Mouse (Mus musculus) olfactory bulb, adult 2 months (tissue): ENCODE measurements around the gene Slc39a13.

Experiments used
- CTCF ChIP-seq: fragments of 200-500 bp; IDR thresholded peaks from 2 replicates; pipeline ENCODE4 v1.5.1; 2012; ENCODE audit warnings: low read depth, mild to moderate bottlenecking, low read length, moderate library complexity; ENCODE audit not compliant: insufficient read depth
- POLR2A ChIP-seq: fragments of 200-500 bp; IDR thresholded peaks from 2 replicates; pipeline ENCODE4 v1.6.1; 2012; ENCODE audit warnings: mild to moderate bottlenecking, low read depth, low read length, moderate library complexity; ENCODE audit not compliant: insufficient read depth

GRCm38 (mm10) chr2:91110429-91110828 is 40.2 kb upstream of the Slc39a13 start:
- TF ChIP-seq CTCF (no peak), POLR2A (no peak)
